Mouse (Mus musculus) cortical plate, adult 2 months (tissue): ENCODE results near the gene Brox. TPM values are rescaled to one million over a fixed set of nuclear protein-coding genes. Genes with fewer than 3 reads are reported as not detected.

Experiments used
- H3K27ac ChIP-seq: fragments of 200-500 bp; 2 replicates; pipeline ENCODE4 v1.5.1; 2012; ENCODE audit warnings: low read length, control low read depth, inconsistent platforms; ENCODE audit not compliant: insufficient read depth
- H3K4me1 ChIP-seq: fragments of 200-500 bp; 2 replicates; pipeline ENCODE4 v1.6.1; 2011; ENCODE audit warnings: low read length; ENCODE audit not compliant: control insufficient read depth, insufficient read depth
- H3K4me3 ChIP-seq: fragments of 200-500 bp; 2 replicates; pipeline ENCODE4 v1.5.1; 2011; ENCODE audit warnings: mild to moderate bottlenecking, low read length, control low read depth; ENCODE audit not compliant: insufficient read depth
- CTCF ChIP-seq: fragments of 200-500 bp; IDR thresholded peaks from 2 replicates; pipeline ENCODE4 v1.5.1; 2011; ENCODE audit warnings: mild to moderate bottlenecking, control low read depth, low read length; ENCODE audit not compliant: insufficient read depth; ENCODE audit errors: extremely low read depth
- POLR2A ChIP-seq: fragments of 200-500 bp; IDR thresholded peaks from 2 replicates; pipeline ENCODE4 v1.6.1; 2011; ENCODE audit warnings: mild to moderate bottlenecking, low read length, control low read depth; ENCODE audit not compliant: insufficient read depth; ENCODE audit errors: extremely low read depth
- polyA plus RNA-seq: library from polyadenylated mRNA; depleted of rRNA; stranded (reverse); fragments of >200 nt; gene quantifications from 2 replicates; pipeline ENCODE4 v1.2.3, GENCODE M21; 2012

The Brox gene
- polyA plus RNA-seq, 1 experiment: 45.1 TPM

GRCm38 (mm10) chr1:183308476-183308875 is 11.4 kb upstream of the Brox start:
- TF ChIP-seq CTCF: no peak
- no peak for TF ChIP-seq POLR2A
- H3K4me3 ChIP-seq: no peak overlapping the region

GRCm38 (mm10) chr1:183307555-183307954 is 10.5 kb upstream of the Brox start:
- no peak overlapping the region for H3K27ac ChIP-seq
- no peaks in the 10 kb centered on the region for H3K4me1 ChIP-seq
- TF ChIP-seq POLR2A (no peak), CTCF (no peak)
- H3K4me3 ChIP-seq: no peak overlapping the region

More at GRCm38 (mm10) chr1:183308476-183308875, 11.4 kb upstream of the Brox start:
- Histone ChIP-seq H3K27ac (no peak overlapping the region), H3K4me1 (no peaks in the 10 kb centered on the region)

GRCm38 (mm10) chr1:183299161-183299560 is 2.1 kb upstream of the Brox start:
- TF ChIP-seq CTCF: no peak
- no peak for TF ChIP-seq POLR2A
- Histone ChIP-seq H3K27ac (no peak overlapping the region), H3K4me3 (no peak overlapping the region), H3K4me1 (no peaks in the 10 kb centered on the region)

GRCm38 (mm10) chr1:183297886-183298489 is 919 bp upstream of the Brox start:
- TF ChIP-seq CTCF (no peak), POLR2A (no peak)
- no peak overlapping the region for H3K27ac ChIP-seq
- peak overlapping the region; percentile 97 for H3K4me3 ChIP-seq
- no peaks in the 10 kb centered on the region for H3K4me1 ChIP-seq

- H3K4me3 ChIP-seq: peak overlapping the region; percentile 97
- no peaks in the 10 kb centered on the region for H3K4me1 ChIP-seq
- TF ChIP-seq CTCF: no peak
- TF ChIP-seq POLR2A: no peak
- H3K27ac ChIP-seq: no peak overlapping the region
Observed at GRCm38 (mm10) chr1:183297473-183297885, 410 bp upstream of the Brox start.

- no peaks in the 10 kb centered on the region for H3K4me1 ChIP-seq
- peak within 1 kb of the TSS; percentile 97 for H3K4me3 ChIP-seq
- peak within 1 kb of the TSS; percentile 97 for H3K27ac ChIP-seq
- TF ChIP-seq CTCF (no peak), POLR2A (no peak)
Observed at GRCm38 (mm10) chr1:183296465-183296864, 604 bp downstream of the Brox start, which contains the start of gene Aida. Gene Aida, plus strand, starts transcription at chr1:183296590.

- no peaks in the 10 kb centered on the region for H3K4me1 ChIP-seq
- H3K27ac ChIP-seq: no peak overlapping the region
- no peak for TF ChIP-seq POLR2A
- no peak for TF ChIP-seq CTCF
- no peak overlapping the region for H3K4me3 ChIP-seq
Observed at GRCm38 (mm10) chr1:183289576-183289975, 7.5 kb downstream of the Brox start.

- no peaks in the 10 kb centered on the region for H3K4me1 ChIP-seq
- no peak overlapping the region for H3K4me3 ChIP-seq
- H3K27ac ChIP-seq: no peak overlapping the region
- TF ChIP-seq POLR2A (no peak), CTCF (no peak)
Observed at GRCm38 (mm10) chr1:183288351-183288750, 8.7 kb downstream of the Brox start.

- Histone ChIP-seq H3K27ac (no peak overlapping the region), H3K4me1 (no peaks in the 10 kb centered on the region), H3K4me3 (no peak overlapping the region)
- no peak for TF ChIP-seq CTCF
- TF ChIP-seq POLR2A: no peak
Observed at GRCm38 (mm10) chr1:183275763-183276162, 21.3 kb downstream of the Brox start.

- no peak overlapping the region for H3K4me3 ChIP-seq
- H3K4me1 ChIP-seq: no peaks in the 10 kb centered on the region
- no peak for TF ChIP-seq POLR2A
- TF ChIP-seq CTCF: no peak
- H3K27ac ChIP-seq: no peak overlapping the region
Observed at GRCm38 (mm10) chr1:183274385-183274784, 22.7 kb downstream of the Brox start.
